25 mouse cellular contexts compared by ENCODE assay signal in the genomic region with DNA sequence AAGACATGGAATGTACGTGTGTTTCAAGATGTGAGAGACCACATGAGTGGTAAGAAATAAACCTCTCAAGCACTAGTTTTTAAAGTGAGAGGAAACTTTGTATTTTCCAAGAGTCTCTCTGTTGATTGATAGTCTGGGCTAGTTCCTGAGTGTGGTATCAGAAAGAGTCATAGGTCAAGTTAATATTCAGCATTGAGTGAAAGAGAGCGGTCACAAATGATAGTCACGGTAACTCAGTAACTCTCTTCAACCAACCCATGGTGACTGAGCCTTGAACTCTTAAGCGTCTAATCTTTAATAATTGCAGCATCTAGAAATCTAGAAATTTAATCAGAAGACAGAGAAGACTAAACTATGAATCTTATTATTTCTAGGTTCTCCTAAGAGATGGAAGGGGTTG.
"Had no signal": no experiment of that assay in that cellular context is flagged by ENCODE, and none has a peak within 500 bp of the region (broad histone marks: within the 10 kb centered on the region; RNA-seq: fewer than 3 reads in every experiment).

No protein-coding gene starts in this region.

- H3K36me3 ChIP-seq: heart, embryonic 10.5 days; heart, embryonic 12.5 days; heart, embryonic 13.5 days; heart, embryonic 15.5 days; hindbrain, embryonic 10.5 days; hindbrain, embryonic 12.5 days; hindbrain, embryonic 13.5 days; hindbrain, embryonic 15.5 days; intestine, embryonic 15.5 days; kidney, embryonic 15.5 days had no signal

- H3K27ac ChIP-seq: heart, embryonic 10.5 days; heart, embryonic 13.5 days; heart, embryonic 15.5 days; hindbrain, embryonic 10.5 days; hindbrain, embryonic 12.5 days; hindbrain, embryonic 13.5 days; hindbrain, embryonic 14.5 days; hindbrain, embryonic 15.5 days; hindbrain, postnatal 0 days; intestine, embryonic 15.5 days; kidney, embryonic 15.5 days; kidney, postnatal 0 days; layer of hippocampus, adult 2 months; left cerebral cortex, adult 2 months had no signal

- H3K4me3 ChIP-seq: heart, embryonic 10.5 days; heart, embryonic 12.5 days; heart, embryonic 13.5 days; heart, embryonic 15.5 days; hindbrain, embryonic 10.5 days; hindbrain, embryonic 12.5 days; hindbrain, embryonic 13.5 days; hindbrain, embryonic 15.5 days; intestine, embryonic 15.5 days; kidney, embryonic 15.5 days; layer of hippocampus, adult 2 months; left cerebral cortex, adult 2 months had no signal

- H3K27me3 ChIP-seq: heart, embryonic 12.5 days; heart, embryonic 13.5 days; heart, embryonic 15.5 days; hindbrain, embryonic 12.5 days; hindbrain, embryonic 13.5 days; hindbrain, embryonic 15.5 days; intestine, embryonic 15.5 days; kidney, embryonic 15.5 days had no signal

- H3K4me1 ChIP-seq: heart, embryonic 10.5 days; heart, embryonic 12.5 days; heart, embryonic 13.5 days; heart, embryonic 15.5 days; hindbrain, embryonic 10.5 days; hindbrain, embryonic 12.5 days; hindbrain, embryonic 13.5 days; hindbrain, embryonic 15.5 days; intestine, embryonic 15.5 days; kidney, embryonic 15.5 days had no signal

- DNase-seq: heart, postnatal 10 days; heart, postnatal 14 days; heart, postnatal 36 days; heart, postnatal 4 days; kidney, adult 11 months; kidney, adult 18-20 months; kidney, postnatal 14 days; kidney, postnatal 25 days; layer of hippocampus, adult 9-11 months; layer of hippocampus, postnatal 36 days had no signal
